Mouse (Mus musculus) midbrain, embryonic 15.5 days (tissue): Measurements from ENCODE around the gene Ctnnbip1. TPM values are rescaled to one million over a fixed set of nuclear protein-coding genes. Genes with fewer than 3 reads are reported as not detected.

Source experiments
- ATAC-seq: fragments of 200-750 bp; cut with Nextera tagmentation; replicated peaks from 2 replicates; pipeline ENCODE4 v1.8.0; 2017; ENCODE audit warnings: moderate TSS enrichment
- H3K27ac ChIP-seq: fragments of 300-500 bp; sonication (generic); 2 replicates; pipeline ENCODE4 v1.5.1; 2015; ENCODE audit warnings: mild to moderate bottlenecking, inconsistent platforms
- H3K27me3 ChIP-seq: fragments of 300-500 bp; sonication (generic); replicated peaks from 2 replicates; pipeline ENCODE4 v1.6.1; 2015; ENCODE audit warnings: inconsistent platforms
- H3K36me3 ChIP-seq: fragments of 300-500 bp; sonication (generic); replicated peaks from 2 replicates; pipeline ENCODE4 v1.6.1; 2015; ENCODE audit warnings: inconsistent platforms
- H3K4me1 ChIP-seq: fragments of 300-500 bp; sonication (generic); 2 replicates; pipeline ENCODE4 v1.6.1; 2015; ENCODE audit warnings: inconsistent platforms
- H3K4me2 ChIP-seq: fragments of 300-500 bp; sonication (generic); 2 replicates; pipeline ENCODE4 v1.6.1; 2015; ENCODE audit warnings: inconsistent platforms, mild to moderate bottlenecking, moderate library complexity
- H3K4me3 ChIP-seq: fragments of 300-500 bp; sonication (generic); 2 replicates; pipeline ENCODE4 v1.5.1; 2015; ENCODE audit warnings: mild to moderate bottlenecking, inconsistent platforms
- H3K9ac ChIP-seq: fragments of 300-500 bp; sonication (generic); 2 replicates; pipeline ENCODE4 v1.6.1; 2015; ENCODE audit warnings: mild to moderate bottlenecking, inconsistent platforms
- H3K9me3 ChIP-seq: fragments of 300-500 bp; sonication (generic); 2 replicates; pipeline ENCODE4 v1.6.1; 2016; ENCODE audit warnings: inconsistent platforms
- WGBS: fragments of 180-500 bp; shearing (Covaris S2); methylation state at CpG from one replicate; pipeline ENCODE4 v1.1.7; 2015; ENCODE audit warnings: mixed read lengths; 5-methylcytosine and 5-hydroxymethylcytosine counted together
- polyA plus RNA-seq: library from polyadenylated mRNA; unstranded; fragments of >200 nt; fragmentation: Nextera tagmentation; extraction: Ambion mirVana; gene quantifications from 2 replicates; pipeline ENCODE4 v1.2.1, GENCODE M21; 2015

Gene Ctnnbip1
- polyA plus RNA-seq, 1 experiment from 2014 or later, result 99.5 TPM

DNA sequence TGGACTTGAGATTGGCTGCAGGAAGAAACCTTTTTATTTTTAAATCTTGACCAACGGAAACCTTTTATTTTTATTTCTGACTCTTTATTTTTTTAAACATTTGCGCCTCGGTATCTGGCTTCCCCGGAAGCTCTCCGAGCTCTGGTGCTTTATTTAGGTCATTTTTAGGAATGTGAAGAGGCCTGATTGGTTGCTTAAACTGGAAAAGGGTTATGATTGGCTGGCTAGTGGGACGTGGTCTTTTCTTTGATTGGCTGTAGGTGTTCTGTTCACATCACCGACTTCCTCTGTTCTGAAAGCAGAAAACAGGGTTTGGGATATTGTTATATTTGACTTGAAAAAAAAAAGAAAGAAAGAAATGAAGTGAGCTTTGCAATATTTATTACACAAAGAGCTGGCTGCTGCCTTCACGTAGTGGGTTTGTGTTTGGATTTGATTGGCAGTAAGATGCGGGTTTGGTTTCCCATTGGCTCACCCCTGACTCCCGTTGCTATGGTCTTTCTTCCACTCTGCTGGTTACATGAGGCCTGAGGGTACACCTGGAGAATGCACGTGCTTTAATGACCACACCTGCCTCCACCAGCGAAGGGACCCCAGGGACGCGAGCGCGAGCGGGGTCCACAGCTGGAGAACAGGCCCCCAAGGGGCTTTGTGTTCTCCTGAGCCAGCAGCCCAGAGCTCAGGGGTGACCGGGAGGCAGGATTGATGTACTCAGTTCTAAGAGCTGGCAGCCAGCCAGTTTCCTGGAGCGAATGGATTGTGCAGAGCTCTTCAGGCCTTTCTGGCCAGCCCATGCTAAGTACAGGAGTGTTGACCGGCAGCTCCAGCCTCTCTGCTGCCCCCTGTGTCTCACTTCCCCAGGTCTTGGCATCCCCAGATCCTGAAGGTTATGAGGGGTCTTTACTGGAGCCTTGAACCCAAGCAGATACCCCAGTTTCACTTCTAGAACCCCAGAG lies 46.7 kb downstream of the Ctnnbip1 start:
- Histone ChIP-seq H3K36me3 (no peaks in the 10 kb centered on the region), H3K9ac (no peak overlapping the region), H3K27ac (peak overlapping the region; percentile 82), H3K27me3 (no peaks in the 10 kb centered on the region), H3K4me3 (0 out of 2 replicates have a peak overlapping the region, but pooled peaks have one; percentile 6), H3K4me2 (peak overlapping the region; percentile 40), H3K9me3 (no peaks in the 10 kb centered on the region), H3K4me1 (peaks cover 33% of the 10 kb centered on the region)
- 46% methylated on average over 20 of the region's 20 CpGs for WGBS
- ATAC-seq, result peak; percentile 27

DNA sequence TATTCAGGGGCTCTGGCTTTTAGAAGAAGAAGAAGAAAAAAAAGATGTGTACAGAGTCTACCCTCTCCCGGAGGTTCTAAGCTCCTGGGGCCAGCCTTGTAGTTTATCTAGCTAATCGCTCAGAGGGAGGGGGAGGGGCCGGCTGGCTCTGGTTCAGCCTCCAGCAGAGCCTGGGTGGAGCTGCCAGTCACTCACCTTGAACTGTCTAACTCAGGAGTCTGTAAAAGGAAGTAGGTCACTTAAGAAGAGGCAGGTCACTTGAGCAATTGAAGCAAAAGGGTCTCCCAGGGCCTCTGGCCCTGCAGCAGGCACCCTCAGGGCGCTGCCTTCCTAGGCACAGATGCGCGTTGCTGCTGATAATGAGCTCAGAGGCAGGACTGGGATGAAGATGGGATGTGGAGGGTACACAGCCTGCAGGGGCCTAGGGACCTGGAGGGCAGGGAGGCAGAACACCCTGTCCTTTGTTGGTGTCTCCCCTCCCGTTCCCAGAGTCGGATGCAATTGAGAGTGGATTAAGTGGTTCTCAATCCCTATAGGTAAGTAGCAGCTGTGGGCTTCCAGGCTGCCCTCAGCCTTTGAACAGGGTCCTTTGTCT lies 49.5 kb downstream of the Ctnnbip1 start:
- H3K4me1 ChIP-seq, result peaks cover 27% of the 10 kb centered on the region
- ATAC-seq, result no peak
- H3K9ac ChIP-seq, result no peak overlapping the region
- 11% methylated on average over 8 of the region's 8 CpGs for WGBS
- H3K9me3 ChIP-seq, result no peaks in the 10 kb centered on the region
- no peak overlapping the region for H3K4me3 ChIP-seq
- no peak overlapping the region for H3K4me2 ChIP-seq
- no peaks in the 10 kb centered on the region for H3K36me3 ChIP-seq
- H3K27ac ChIP-seq, result 0 out of 2 replicates have a peak overlapping the region, but pooled peaks have one; percentile 3
- H3K27me3 ChIP-seq, result no peaks in the 10 kb centered on the region

DNA sequence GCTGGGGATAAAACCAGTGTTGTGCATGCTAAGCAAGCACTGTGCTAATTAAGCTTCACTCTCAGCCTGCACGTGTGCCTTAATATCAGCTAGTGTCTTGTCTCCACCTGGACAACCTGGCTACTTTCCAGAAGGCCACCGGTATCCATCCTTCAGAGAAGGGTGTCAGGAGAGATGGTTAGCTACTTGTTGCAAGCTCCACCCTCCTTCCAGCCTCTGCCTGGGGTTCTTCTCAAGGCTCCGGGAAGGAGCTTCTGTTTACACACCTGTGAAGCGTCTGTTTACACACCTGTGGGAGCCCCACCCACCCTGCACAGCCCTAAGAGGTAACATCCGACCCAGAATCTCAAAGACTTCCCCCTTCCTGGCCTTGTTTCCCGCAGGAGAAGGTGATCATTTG lies 50.6 kb downstream of the Ctnnbip1 start:
- H3K4me1 ChIP-seq, result peaks cover 20% of the 10 kb centered on the region
- no peaks in the 10 kb centered on the region for H3K27me3 ChIP-seq
- no peak for ATAC-seq
- no peak overlapping the region for H3K9ac ChIP-seq
- no peaks in the 10 kb centered on the region for H3K36me3 ChIP-seq
- H3K4me3 ChIP-seq, result no peak overlapping the region
- 61% methylated on average over 6 of the region's 6 CpGs for WGBS
- no peak overlapping the region for H3K27ac ChIP-seq
- H3K4me2 ChIP-seq, result no peak overlapping the region
- H3K9me3 ChIP-seq, result no peaks in the 10 kb centered on the region

DNA sequence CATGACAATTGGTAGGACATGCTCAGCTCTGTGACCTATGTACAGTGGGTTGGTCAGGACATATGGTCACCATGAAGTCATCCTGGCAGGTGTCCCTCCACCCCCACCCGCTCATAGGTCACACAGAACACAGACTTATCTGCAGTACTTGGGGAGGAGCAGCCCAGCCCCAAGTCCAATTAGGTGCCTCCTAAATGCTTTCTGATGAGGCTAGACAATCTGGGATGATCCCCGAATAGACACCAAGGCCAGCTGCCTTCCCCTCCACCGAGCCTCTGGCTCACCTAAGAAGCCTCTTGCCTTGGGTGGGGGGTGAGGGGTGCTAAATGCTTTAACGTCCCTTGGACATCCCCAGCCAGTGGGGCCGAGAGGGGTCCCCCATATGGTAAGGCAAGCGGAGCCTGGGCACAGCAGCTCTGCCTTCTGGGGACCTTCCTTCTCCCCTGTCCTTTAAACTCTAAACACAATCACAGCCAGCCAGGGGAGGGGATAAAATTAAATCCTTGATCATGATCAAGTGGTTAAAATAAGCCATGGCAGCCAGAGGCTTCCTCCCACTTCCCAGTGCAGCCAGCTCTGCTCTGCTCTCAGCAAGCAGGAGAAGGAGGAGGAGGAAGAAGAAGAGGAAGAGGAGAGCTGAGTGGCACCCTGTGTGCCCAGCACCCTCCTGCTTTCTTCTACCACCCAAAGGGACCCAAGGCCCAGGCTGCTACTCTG lies 51.9 kb downstream of the Ctnnbip1 start:
- 84% methylated on average over 6 of the region's 6 CpGs for WGBS
- no peak overlapping the region for H3K27ac ChIP-seq
- H3K36me3 ChIP-seq, result no peaks in the 10 kb centered on the region
- peaks cover 8% of the 10 kb centered on the region for H3K4me1 ChIP-seq
- H3K4me3 ChIP-seq, result no peak overlapping the region
- no peak for ATAC-seq
- no peak overlapping the region for H3K9ac ChIP-seq
- no peak overlapping the region for H3K4me2 ChIP-seq
- no peaks in the 10 kb centered on the region for H3K27me3 ChIP-seq
- H3K9me3 ChIP-seq, result no peaks in the 10 kb centered on the region

DNA sequence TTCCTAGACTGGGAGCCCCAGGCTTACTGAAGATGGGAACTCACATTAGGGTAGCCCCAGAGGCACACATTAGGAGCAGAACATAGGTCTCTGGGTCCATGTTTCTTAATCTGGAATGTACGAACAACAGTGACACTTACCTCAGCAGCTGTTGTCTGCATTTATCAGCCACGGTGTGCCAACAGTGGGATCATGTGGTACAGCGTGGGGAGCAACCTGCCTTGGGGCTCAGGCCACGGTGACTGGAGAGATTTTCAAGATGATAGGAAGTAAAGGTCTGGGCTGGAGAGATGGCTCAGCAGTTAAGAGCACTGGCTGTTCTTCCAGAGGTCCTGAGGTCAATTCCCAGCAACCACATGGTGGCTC lies 52.4 kb downstream of the Ctnnbip1 start:
- Histone ChIP-seq H3K4me1 (peaks cover 5% of the 10 kb centered on the region), H3K9me3 (no peaks in the 10 kb centered on the region), H3K27me3 (no peaks in the 10 kb centered on the region), H3K9ac (no peak overlapping the region), H3K4me2 (no peak overlapping the region), H3K27ac (no peak overlapping the region), H3K4me3 (no peak overlapping the region), H3K36me3 (no peaks in the 10 kb centered on the region)
- 75% methylated on average over 4 of the region's 4 CpGs for WGBS
- ATAC-seq, result no peak

DNA sequence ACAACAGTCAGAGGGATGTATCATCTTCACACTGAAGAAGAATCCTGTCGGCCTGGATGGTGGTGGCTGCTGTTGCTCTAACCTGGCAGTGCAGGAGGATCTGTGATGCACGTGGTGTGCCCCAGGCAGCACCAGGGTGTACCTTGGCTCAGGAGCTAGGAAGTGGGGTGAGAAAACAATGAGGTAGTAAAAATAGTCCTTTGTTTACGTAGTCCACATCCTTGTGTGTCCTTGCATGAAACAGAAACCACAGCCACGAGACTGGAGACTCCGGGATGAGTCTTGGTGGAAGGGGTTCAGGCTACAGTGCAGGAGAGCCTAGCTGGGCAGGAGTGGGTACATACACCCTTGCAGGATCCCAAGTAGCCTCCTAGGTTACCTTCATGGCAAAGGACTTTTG lies 53.2 kb downstream of the Ctnnbip1 start:
- no peaks in the 10 kb centered on the region for H3K27me3 ChIP-seq
- no peak for ATAC-seq
- H3K4me2 ChIP-seq, result no peak overlapping the region
- H3K27ac ChIP-seq, result no peak overlapping the region
- no peak overlapping the region for H3K4me3 ChIP-seq
- peaks cover 8% of the 10 kb centered on the region for H3K4me1 ChIP-seq
- 79% methylated on average over 5 of the region's 5 CpGs for WGBS
- no peaks in the 10 kb centered on the region for H3K36me3 ChIP-seq
- no peaks in the 10 kb centered on the region for H3K9me3 ChIP-seq
- no peak overlapping the region for H3K9ac ChIP-seq

DNA sequence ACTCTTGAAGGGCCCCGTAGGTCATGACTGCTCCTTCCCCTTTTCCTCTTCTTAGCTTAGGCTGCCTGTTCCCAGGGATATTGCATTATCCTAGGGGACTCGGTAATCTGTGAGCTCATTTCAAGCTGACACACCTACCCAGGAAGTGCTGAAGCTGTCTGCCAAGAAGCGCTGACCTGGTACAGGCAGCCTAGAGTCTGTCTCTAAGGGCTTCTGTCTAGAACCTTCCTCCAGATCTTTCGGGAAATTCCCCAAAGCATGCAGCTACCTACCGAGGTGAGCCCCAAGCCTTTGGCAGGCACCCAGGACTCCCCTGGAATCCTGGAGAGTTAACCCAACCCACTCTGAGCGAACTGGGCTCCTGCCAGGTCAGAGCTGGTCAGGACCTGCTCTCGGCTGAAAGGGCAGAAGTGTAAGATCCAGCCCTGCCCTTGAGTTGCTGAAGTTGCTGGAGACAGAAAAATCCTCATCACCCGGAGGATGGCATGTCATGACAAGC lies 53.7 kb downstream of the Ctnnbip1 start:
- 52% methylated on average over 8 of the region's 8 CpGs for WGBS

DNA sequence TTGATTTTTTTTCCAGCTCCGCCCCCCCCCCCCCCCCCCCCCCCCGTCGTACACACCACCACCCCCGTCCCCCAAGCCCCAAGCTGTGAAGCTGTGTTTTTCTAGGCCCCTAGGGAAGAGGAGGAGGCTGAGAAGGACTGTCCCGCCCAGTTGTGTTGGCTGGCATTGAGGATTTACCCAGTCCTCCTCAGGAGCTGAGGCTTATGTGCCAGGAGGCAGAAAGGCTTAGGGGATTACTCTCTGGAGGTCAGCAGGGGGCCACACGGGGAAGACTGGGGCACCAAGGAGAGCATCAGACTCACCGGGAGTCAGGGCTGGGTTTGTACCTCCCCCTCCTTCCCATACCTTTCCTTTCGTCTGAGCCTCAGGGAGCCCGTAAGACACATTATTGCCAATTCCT lies 54.4 kb downstream of the Ctnnbip1 start:
- ATAC-seq, result no peak
- WGBS, result 25% methylated on average over 6 of the region's 9 CpGs
- peaks cover 18% of the 10 kb centered on the region for H3K4me1 ChIP-seq

More for the DNA sequence above, 53.7 kb downstream of the Ctnnbip1 start:
- H3K9ac ChIP-seq, result no peak overlapping the region
- H3K36me3 ChIP-seq, result no peaks in the 10 kb centered on the region
- ATAC-seq, result no peak
- H3K27me3 ChIP-seq, result no peaks in the 10 kb centered on the region
- no peak overlapping the region for H3K4me3 ChIP-seq
- no peak overlapping the region for H3K27ac ChIP-seq
- no peaks in the 10 kb centered on the region for H3K9me3 ChIP-seq
- no peak overlapping the region for H3K4me2 ChIP-seq
- H3K4me1 ChIP-seq, result peaks cover 13% of the 10 kb centered on the region

DNA sequence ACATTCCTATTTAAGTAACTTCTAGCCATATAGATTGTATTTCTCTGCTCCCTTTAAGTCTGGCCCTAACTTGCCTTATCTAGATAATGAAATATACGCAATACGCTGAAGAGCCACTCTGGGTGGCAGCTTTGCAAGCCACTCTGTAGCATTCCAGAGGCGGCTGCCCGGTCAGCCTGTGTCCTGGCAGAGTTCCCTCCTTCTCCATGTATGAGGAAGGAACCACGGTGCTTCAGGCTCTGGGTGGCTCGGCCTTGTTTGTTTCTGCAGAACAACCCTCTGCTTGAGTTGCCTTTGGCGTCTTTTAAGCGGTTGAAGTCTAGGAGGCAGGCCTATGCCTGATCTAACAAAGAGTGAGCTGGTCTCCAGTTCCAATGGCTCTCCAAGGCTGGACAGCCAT lies 54.8 kb downstream of the Ctnnbip1 start:
- peaks cover 19% of the 10 kb centered on the region for H3K4me1 ChIP-seq
- H3K27me3 ChIP-seq, result no peaks in the 10 kb centered on the region
- WGBS, result 63% methylated on average over 8 of the region's 8 CpGs
- H3K27ac ChIP-seq, result no peak overlapping the region
- H3K4me2 ChIP-seq, result no peak overlapping the region
- H3K9me3 ChIP-seq, result no peaks in the 10 kb centered on the region
- ATAC-seq, result no peak
- H3K9ac ChIP-seq, result no peak overlapping the region
- no peak overlapping the region for H3K4me3 ChIP-seq
- H3K36me3 ChIP-seq, result no peaks in the 10 kb centered on the region

More for the DNA sequence above, 54.4 kb downstream of the Ctnnbip1 start:
- no peaks in the 10 kb centered on the region for H3K27me3 ChIP-seq
- H3K4me2 ChIP-seq, result no peak overlapping the region
- no peak overlapping the region for H3K27ac ChIP-seq
- no peak overlapping the region for H3K4me3 ChIP-seq
- no peaks in the 10 kb centered on the region for H3K9me3 ChIP-seq
- no peak overlapping the region for H3K9ac ChIP-seq
- no peaks in the 10 kb centered on the region for H3K36me3 ChIP-seq

DNA sequence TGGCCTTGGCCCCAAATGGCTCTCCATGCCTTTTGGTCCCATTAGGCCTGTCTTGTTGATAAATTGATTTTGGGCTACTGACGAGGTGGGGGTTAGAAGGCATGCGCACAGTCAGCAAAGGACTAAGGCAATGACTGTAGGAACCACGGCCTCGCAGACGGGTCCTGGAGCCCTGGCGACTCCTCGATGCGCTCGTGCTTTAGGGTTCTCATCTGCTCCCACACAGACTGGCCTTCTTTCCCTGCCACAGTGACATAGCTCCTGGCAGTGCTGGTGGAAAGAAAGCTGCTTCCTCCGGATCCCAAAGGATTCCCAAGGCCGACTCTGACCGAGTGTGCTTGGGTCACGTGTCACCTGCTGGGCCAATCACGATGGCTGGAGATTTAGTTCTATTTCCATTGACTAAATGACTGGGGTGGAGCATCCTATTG lies 56.4 kb downstream of the Ctnnbip1 start:
- H3K4me3 ChIP-seq, result no peak overlapping the region
- WGBS, result 63% methylated on average over 14 of the region's 14 CpGs
- no peak overlapping the region for H3K4me2 ChIP-seq
- H3K27ac ChIP-seq, result no peak overlapping the region
- no peaks in the 10 kb centered on the region for H3K36me3 ChIP-seq
- H3K4me1 ChIP-seq, result peaks cover 32% of the 10 kb centered on the region
- H3K9me3 ChIP-seq, result no peaks in the 10 kb centered on the region
- no peak for ATAC-seq
- H3K9ac ChIP-seq, result no peak overlapping the region
- H3K27me3 ChIP-seq, result no peaks in the 10 kb centered on the region

DNA sequence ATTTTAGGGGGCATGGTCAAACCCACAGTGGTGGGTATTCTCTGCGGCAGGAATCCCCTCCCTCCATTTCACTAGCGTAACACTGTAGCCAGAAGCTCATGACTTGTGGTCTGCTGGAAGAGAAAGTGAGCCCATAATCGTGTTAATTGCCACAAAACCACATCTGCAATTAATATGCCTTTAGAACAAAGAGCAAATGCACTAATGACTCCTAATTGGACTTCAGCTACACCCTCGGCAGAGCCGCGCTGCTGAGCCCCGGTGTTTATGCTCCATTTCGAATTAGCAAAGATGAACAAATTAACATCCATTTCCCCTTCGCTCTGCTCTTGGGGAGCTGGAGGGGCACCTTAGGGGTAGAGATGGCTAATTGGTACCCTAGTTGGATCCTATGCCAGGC lies 58.0 kb downstream of the Ctnnbip1 start:
- Histone ChIP-seq H3K4me3 (no peak overlapping the region), H3K4me2 (no peak overlapping the region), H3K9ac (no peak overlapping the region), H3K9me3 (no peaks in the 10 kb centered on the region), H3K27ac (0 out of 2 replicates have a peak overlapping the region, but pooled peaks have one; percentile 39), H3K36me3 (no peaks in the 10 kb centered on the region), H3K27me3 (no peaks in the 10 kb centered on the region), H3K4me1 (peaks cover 32% of the 10 kb centered on the region)
- 65% methylated on average over 9 of the region's 9 CpGs for WGBS
- ATAC-seq, result no peak

DNA sequence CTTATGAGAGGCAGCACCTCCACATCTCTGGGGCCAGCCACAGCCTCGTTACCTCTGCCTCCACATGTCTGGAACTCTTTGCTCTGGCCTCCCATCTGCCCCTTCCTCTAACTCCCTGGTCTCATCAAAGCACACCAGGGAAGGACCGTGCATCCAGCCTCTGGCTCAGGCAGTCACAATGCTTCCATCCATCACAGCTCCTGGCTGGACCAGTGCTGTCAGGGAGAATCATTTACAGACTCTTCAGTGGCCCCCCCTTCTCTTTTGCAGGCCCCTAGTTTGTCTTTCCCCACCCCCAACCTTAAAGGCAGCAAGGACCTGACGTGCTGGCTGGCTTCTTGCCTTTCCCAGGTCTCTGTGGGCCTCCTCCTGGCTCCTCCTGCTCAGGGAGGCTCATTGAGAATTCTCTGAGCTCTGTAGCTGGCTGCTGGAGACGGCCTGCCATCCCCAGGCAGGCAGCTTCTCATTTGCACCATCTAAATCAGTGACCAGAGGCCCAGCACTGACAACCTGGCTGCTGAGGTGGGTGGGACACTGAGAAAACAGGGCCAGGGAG lies 59.0 kb downstream of the Ctnnbip1 start:
- Histone ChIP-seq H3K9me3 (no peaks in the 10 kb centered on the region), H3K36me3 (no peaks in the 10 kb centered on the region), H3K4me3 (no peak overlapping the region), H3K27me3 (no peaks in the 10 kb centered on the region), H3K27ac (peak overlapping the region; percentile 39), H3K4me2 (no peak overlapping the region), H3K4me1 (peaks cover 32% of the 10 kb centered on the region), H3K9ac (0 out of 2 replicates have a peak overlapping the region, but pooled peaks have one; percentile 2)
- ATAC-seq, result peak; percentile 44; the same call in 1 of the 2 replicates
- WGBS, result 12% methylated on average over 4 of the region's 4 CpGs
